Mouse (Mus musculus): ENCODE measurements around the gene Tnnt3. TPM values are rescaled to one million over a fixed set of nuclear protein-coding genes. Genes with fewer than 3 reads are reported as not detected.

Gene Tnnt3
- total and polyA plus RNA-seq, 3 experiments = 3.1 to 13.3 (median 4.1) TPM

DNA sequence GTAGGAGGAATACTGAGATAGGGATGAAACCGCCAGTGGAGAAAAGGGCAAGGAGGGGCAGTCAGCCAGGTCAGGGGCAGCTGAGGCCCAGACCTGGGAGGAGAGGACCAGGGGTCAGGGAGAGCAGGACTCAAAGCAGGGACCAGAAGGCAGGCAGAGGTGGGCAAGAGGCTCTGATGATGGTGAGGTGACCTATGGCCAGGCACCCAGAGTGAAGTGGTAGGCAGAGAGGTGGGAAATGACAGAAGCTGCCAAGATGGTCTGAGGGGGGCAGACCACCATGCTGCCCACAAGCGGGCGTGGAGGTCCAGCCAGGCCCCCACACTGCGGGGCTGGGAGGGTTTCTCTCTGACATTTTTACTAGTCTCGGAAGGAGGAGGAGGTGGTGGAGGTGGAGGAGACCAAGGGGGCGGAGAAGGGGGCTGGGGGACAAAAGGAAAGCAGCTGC, 27.2 kb upstream of the Tnnt3 start:
- peaks cover 11 to 94% of the 10 kb centered on the region in 2 experiments for H3K4me1 ChIP-seq (ENCODE audit: control insufficient read depth in 1 of 2, insufficient read depth in 2 of 2)
- peaks cover 59 to 97% of the 10 kb centered on the region in 2 experiments for H3K36me3 ChIP-seq (replicated peaks in 1 of 2; ENCODE audit: control insufficient read depth in 1 of 2, insufficient read depth in 1 of 2, low read length in 1 of 2)
- in situ Hi-C loops (cut with MboI; ENCODE audit: low pct_ligation_motif_present, low pct_unique_long_range_greater_than_20kb, low sequenced_read_pairs) (loop anchor here (25.0 kb wide), 1 partner anchor 541 kb away; the partner anchor contains the start of gene Tspan32), dilution Hi-C loops (cut with MboI; ENCODE audit: extremely low pct_ligation_motif_present, extremely low pct_unique_long_range_greater_than_20kb, low sequenced_read_pairs) (no loop called here)
- TF ChIP-seq POLR2A (IDR thresholded peaks at IDR 0.05; ENCODE audit: low read depth, low read length) (no peak), CTCF (conservative IDR thresholded peaks at IDR 0.05 in 1 of 2, IDR thresholded peaks at IDR 0.05 in 1 of 2; ENCODE audit: low read depth in 2 of 2, low read length in 2 of 2) (no peak), PAX5 (IDR thresholded peaks at IDR 0.05; ENCODE audit: low read length) (no peak), ZNF384 (IDR thresholded peaks at IDR 0.05; ENCODE audit: low read depth, low read length) (no peak), ETS1 (conservative IDR thresholded peaks at IDR 0.05; ENCODE audit: low read depth, low read length) (no peak), MXI1 (IDR thresholded peaks at IDR 0.05; ENCODE audit: low read depth, low read length) (no peak), CHD2 (IDR thresholded peaks at IDR 0.05; ENCODE audit: low read length) (no peak), USF2 (conservative IDR thresholded peaks at IDR 0.05; ENCODE audit: low read depth, low read length) (no peak), MAX (IDR thresholded peaks at IDR 0.05; ENCODE audit: low read length) (no peak), ZC3H11A (IDR thresholded peaks at IDR 0.05; ENCODE audit: low read depth, low read length) (no peak), GABPA (IDR thresholded peaks at IDR 0.05; ENCODE audit: insufficient replicate concordance, low read depth, low read length) (no peak), NRF1 (IDR thresholded peaks at IDR 0.05; ENCODE audit: low read depth, low read length) (no peak), TCF12 (IDR thresholded peaks at IDR 0.05; ENCODE audit: low read depth, low read length) (no peak), ELF1 (IDR thresholded peaks at IDR 0.05; ENCODE audit: low read depth, low read length) (no peak), JUN (IDR thresholded peaks at IDR 0.05; ENCODE audit: insufficient read depth, low read depth, low read length) (no peak), TBP (conservative IDR thresholded peaks at IDR 0.05; ENCODE audit: low read depth, low read length) (no peak), MYC (IDR thresholded peaks at IDR 0.05; ENCODE audit: low read depth, low read length) (no peak)
- H3K9ac ChIP-seq (ENCODE audit: insufficient read depth, low read depth) = no peak overlapping the region
- H3K4me3 ChIP-seq (replicated peaks in 1 of 3; ENCODE audit: low read depth in 2 of 3, low read length in 2 of 3, poor library complexity in 1 of 3) = no peak overlapping the region
- no peaks in the 10 kb centered on the region for H3K9me3 ChIP-seq (replicated peaks; ENCODE audit: low read length)
- H3K4me2 ChIP-seq (ENCODE audit: insufficient read depth, low read depth, poor library complexity, severe bottlenecking) = no peak overlapping the region
- H3K79me2 ChIP-seq (replicated peaks; ENCODE audit: control insufficient read depth, extremely low read depth, insufficient read depth, poor library complexity, severe bottlenecking) = peaks cover 53% of the 10 kb centered on the region
- H3K27ac ChIP-seq (ENCODE audit: insufficient read depth, low read depth) = no peak overlapping the region
- H3K27me3 ChIP-seq (replicated peaks) = no peaks in the 10 kb centered on the region
- no peak for DNase-seq (ENCODE audit: extremely low read depth)

DNA sequence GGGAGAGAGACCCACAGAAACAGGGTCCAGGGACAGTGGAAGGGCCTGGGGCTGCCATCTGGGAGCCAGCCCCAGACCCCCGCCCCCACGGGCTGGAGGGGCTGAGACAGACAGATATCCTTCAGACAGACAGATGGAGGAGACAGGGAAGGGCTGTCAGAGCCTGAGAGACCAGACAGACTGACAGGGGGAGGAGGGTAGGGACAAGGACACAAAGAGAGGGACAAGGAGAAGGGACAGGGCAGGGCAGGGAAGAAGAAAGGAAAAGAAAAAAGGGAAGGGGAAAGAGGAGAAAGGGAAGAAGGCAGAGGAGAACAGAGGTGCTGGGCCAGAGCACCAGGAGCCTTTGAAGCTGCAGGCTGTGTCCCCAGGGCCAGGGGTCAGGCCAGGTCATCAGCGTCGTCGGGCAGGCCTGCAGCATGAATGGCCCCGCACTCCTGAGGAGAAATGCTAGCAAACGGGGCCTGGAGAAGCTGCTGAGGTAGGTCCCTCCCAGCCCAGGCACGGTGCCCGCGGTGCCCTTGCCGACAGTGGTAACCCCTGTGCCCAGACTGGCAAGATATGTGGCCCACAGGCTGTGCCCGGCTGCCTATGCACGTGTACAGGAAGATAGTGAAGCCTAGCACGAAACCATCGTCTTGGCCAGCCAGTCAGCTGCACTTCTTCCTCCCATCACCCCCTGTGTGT, 26.6 kb upstream of the Tnnt3 start:
- H3K4me3 ChIP-seq (replicated peaks in 1 of 3; ENCODE audit: low read depth in 2 of 3, low read length in 2 of 3, poor library complexity in 1 of 3) = no peak overlapping the region
- dilution Hi-C loops (cut with MboI; ENCODE audit: extremely low pct_ligation_motif_present, extremely low pct_unique_long_range_greater_than_20kb, low sequenced_read_pairs) = no loop called here

More for the DNA sequence above, 26.6 kb upstream of the Tnnt3 start:
- Histone ChIP-seq H3K4me2 (ENCODE audit: insufficient read depth, low read depth, poor library complexity, severe bottlenecking) (no peak overlapping the region), H3K4me1 (ENCODE audit: control insufficient read depth in 1 of 2, insufficient read depth in 2 of 2) (peaks cover 10 to 94% of the 10 kb centered on the region in 2 experiments), H3K27ac (ENCODE audit: insufficient read depth, low read depth) (no peak overlapping the region), H3K27me3 (replicated peaks) (no peaks in the 10 kb centered on the region), H3K9me3 (replicated peaks; ENCODE audit: low read length) (no peaks in the 10 kb centered on the region), H3K79me2 (replicated peaks; ENCODE audit: control insufficient read depth, extremely low read depth, insufficient read depth, poor library complexity, severe bottlenecking) (peaks cover 50% of the 10 kb centered on the region), H3K9ac (ENCODE audit: insufficient read depth, low read depth) (no peak overlapping the region), H3K36me3 (replicated peaks in 1 of 2; ENCODE audit: control insufficient read depth in 1 of 2, insufficient read depth in 1 of 2, low read length in 1 of 2) (peaks cover 61 to 97% of the 10 kb centered on the region in 2 experiments)
- in situ Hi-C loops (cut with MboI; ENCODE audit: low pct_ligation_motif_present, low pct_unique_long_range_greater_than_20kb, low sequenced_read_pairs) = loop anchor here (25.0 kb wide), 1 partner anchor 540 kb away; the partner anchor contains the start of gene Tspan32
- DNase-seq (ENCODE audit: extremely low read depth) = no peak
- TF ChIP-seq ZMIZ1 (IDR thresholded peaks at IDR 0.05; ENCODE audit: low read depth, low read length) (no peak), ETS1 (conservative IDR thresholded peaks at IDR 0.05; ENCODE audit: low read depth, low read length) (no peak), SIN3A (IDR thresholded peaks at IDR 0.05; ENCODE audit: low read length) (no peak), KAT2A (IDR thresholded peaks at IDR 0.05; ENCODE audit: insufficient replicate concordance, low read length) (no peak), MYC (IDR thresholded peaks at IDR 0.05; ENCODE audit: low read depth, low read length) (no peak), E2F4 (IDR thresholded peaks at IDR 0.05; ENCODE audit: insufficient replicate concordance, low read depth, low read length) (no peak), USF1 (IDR thresholded peaks at IDR 0.05; ENCODE audit: low read depth, low read length) (no peak), ZC3H11A (IDR thresholded peaks at IDR 0.05; ENCODE audit: low read depth, low read length) (no peak), IRF4 (IDR thresholded peaks at IDR 0.05; ENCODE audit: low read depth, low read length) (no peak), SMC3 (IDR thresholded peaks at IDR 0.05; ENCODE audit: low read depth, low read length) (no peak), CTCF (conservative IDR thresholded peaks at IDR 0.05 in 1 of 2, IDR thresholded peaks at IDR 0.05 in 1 of 2; ENCODE audit: low read depth in 2 of 2, low read length in 2 of 2) (no peak), USF2 (conservative IDR thresholded peaks at IDR 0.05; ENCODE audit: low read depth, low read length) (no peak), JUN (IDR thresholded peaks at IDR 0.05; ENCODE audit: insufficient read depth, low read depth, low read length) (no peak), JUND (conservative IDR thresholded peaks at IDR 0.05; ENCODE audit: low read depth, low read length) (no peak), TBP (conservative IDR thresholded peaks at IDR 0.05; ENCODE audit: low read depth, low read length) (no peak), ZNF384 (IDR thresholded peaks at IDR 0.05; ENCODE audit: low read depth, low read length) (no peak), PAX5 (IDR thresholded peaks at IDR 0.05; ENCODE audit: low read length) (no peak), CHD1 (IDR thresholded peaks at IDR 0.05; ENCODE audit: low read depth, low read length) (no peak), MAX (IDR thresholded peaks at IDR 0.05; ENCODE audit: low read length) (no peak)

All from CH12.LX (cell line).